Comparison of ENCODE assay signal across 7 mouse cellular contexts in the genomic region with DNA sequence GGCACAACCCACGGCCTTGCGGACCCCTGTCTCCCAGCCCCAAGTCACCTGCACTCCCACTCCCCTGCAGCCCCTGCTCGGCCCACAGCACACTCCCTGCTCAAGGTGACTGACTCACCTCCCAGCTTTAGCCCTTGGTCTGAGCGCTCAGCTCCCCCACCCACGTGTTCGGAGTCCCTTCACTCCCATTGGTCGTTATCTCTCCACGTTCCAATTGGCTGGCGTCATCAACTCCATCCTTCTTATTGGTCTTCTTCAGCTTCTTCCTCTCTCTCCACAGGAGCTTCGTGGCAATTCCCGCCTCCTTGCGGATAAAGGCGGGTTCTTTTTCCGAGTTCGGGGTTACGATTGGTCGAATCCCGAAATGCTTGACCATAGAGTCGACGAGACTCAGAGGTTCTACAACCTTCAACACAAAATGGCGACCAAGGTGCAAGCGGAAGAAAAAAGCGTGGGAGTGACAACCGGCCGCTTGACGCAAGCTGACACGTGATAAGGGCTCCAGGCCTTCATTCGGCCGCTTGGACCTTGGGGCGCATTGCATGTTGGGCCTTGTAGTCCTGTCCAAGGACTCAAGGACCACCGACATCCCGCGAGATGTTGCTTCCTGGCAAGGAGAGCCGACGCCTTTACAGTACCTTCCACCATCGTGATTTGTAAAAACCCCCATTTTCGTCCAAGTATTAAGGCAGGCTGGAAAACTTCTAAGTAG. TPM values are rescaled to one million over a fixed set of nuclear protein-coding genes. Genes with fewer than 3 reads are reported as not detected.
DNase-seq lines count a peak whose midpoint lies in the region; ATAC-seq lines count a peak whose summit lies in the region.

A gene (minus strand): TSS at position 162 of the 712 bp plus-strand sequence.

- no peaks in the 10 kb centered on the region for H3K9me3 ChIP-seq in embryonic facial prominence, embryonic 12.5 days
- no peaks in the 10 kb centered on the region for H3K9me3 ChIP-seq in limb, embryonic 11.5 days (ENCODE audit: control insufficient read depth, low read length)
- H3K9me3 ChIP-seq in midbrain, embryonic 14.5 days (ENCODE audit: control insufficient read depth, low read length), result no peaks in the 10 kb centered on the region

- peak; percentile 96 for ATAC-seq in embryonic facial prominence, embryonic 12.5 days (ENCODE audit: insufficient number of reproducible peaks, insufficient read depth, low FRiP score, low TSS enrichment)
- ATAC-seq in limb, embryonic 11.5 days (ENCODE audit: insufficient number of reproducible peaks, low FRiP score, low TSS enrichment, low read depth), result peak; percentile 98
- peak; percentile 97 for ATAC-seq in midbrain, embryonic 14.5 days (ENCODE audit: low FRiP score, low TSS enrichment)

- WGBS in embryonic facial prominence, embryonic 12.5 days, result under 1% methylated on average over 37 of the region's 37 CpGs
- WGBS in limb, embryonic 11.5 days, result under 1% methylated on average over 37 of the region's 37 CpGs
- under 1% methylated on average over 37 of the region's 37 CpGs for WGBS in midbrain, embryonic 14.5 days

- peak within 1 kb of the TSS; percentile 85 for H3K4me2 ChIP-seq in embryonic facial prominence, embryonic 12.5 days (replicated peaks)
- peak within 1 kb of the TSS; percentile 78 for H3K4me2 ChIP-seq in limb, embryonic 11.5 days (ENCODE audit: low read depth, severe bottlenecking)
- peak within 1 kb of the TSS; percentile 79 for H3K4me2 ChIP-seq in midbrain, embryonic 14.5 days (ENCODE audit: low read length)

- no peaks in the 10 kb centered on the region for H3K27me3 ChIP-seq in embryonic facial prominence, embryonic 12.5 days
- no peaks in the 10 kb centered on the region for H3K27me3 ChIP-seq in limb, embryonic 11.5 days (ENCODE audit: control insufficient read depth, insufficient read depth, low read length)
- H3K27me3 ChIP-seq in midbrain, embryonic 14.5 days (ENCODE audit: control insufficient read depth, insufficient read depth, low read length), result no peaks in the 10 kb centered on the region

- H3K4me1 ChIP-seq in embryonic facial prominence, embryonic 12.5 days, result peaks cover 12% of the 10 kb centered on the region
- 0 out of 2 replicates have a peak, but pooled peaks cover 4% of the 10 kb centered on the region for H3K4me1 ChIP-seq in limb, embryonic 11.5 days (ENCODE audit: control insufficient read depth, insufficient read depth, low read length)
- peaks cover 14% of the 10 kb centered on the region for H3K4me1 ChIP-seq in midbrain, embryonic 14.5 days (ENCODE audit: control insufficient read depth, insufficient read depth, low read length)

- DNase-seq in adrenal gland, postnatal 25 days, result peak; percentile 91
- peak; percentile 100 for DNase-seq in heart, adult 11 months
- peak; percentile 97 for DNase-seq in kidney, adult 18-20 months
- DNase-seq in limb, embryonic 11.5 days (ENCODE audit: low spot score), result peak; percentile 97
- DNase-seq in midbrain, embryonic 14.5 days, result peak; percentile 99
- peak; percentile 91 to 97 for DNase-seq in spleen, adult 18-20 months

- H3K36me3 ChIP-seq in embryonic facial prominence, embryonic 12.5 days, result peaks cover 20% of the 10 kb centered on the region
- H3K36me3 ChIP-seq in limb, embryonic 11.5 days (ENCODE audit: control insufficient read depth, insufficient read depth, low read length), result no peaks in the 10 kb centered on the region; the same call in 1 of the 2 replicates
- peaks cover 17% of the 10 kb centered on the region for H3K36me3 ChIP-seq in midbrain, embryonic 14.5 days (ENCODE audit: control insufficient read depth, insufficient read depth, low read length)

- peak within 1 kb of the TSS; percentile 50; the same call in 1 of the 2 replicates for H3K27ac ChIP-seq in embryonic facial prominence, embryonic 12.5 days
- H3K27ac ChIP-seq in limb, embryonic 11.5 days (replicated peaks; ENCODE audit: low read depth, low read length), result no peak within 1 kb of the TSS
- H3K27ac ChIP-seq in midbrain, embryonic 14.5 days (replicated peaks; ENCODE audit: low read depth, low read length), result peak within 1 kb of the TSS; percentile 75

- peak within 1 kb of the TSS; percentile 85 for H3K4me3 ChIP-seq in embryonic facial prominence, embryonic 12.5 days
- peak within 1 kb of the TSS; percentile 74 for H3K4me3 ChIP-seq in limb, embryonic 11.5 days (ENCODE audit: low read depth, low read length)
- H3K4me3 ChIP-seq in midbrain, embryonic 14.5 days (replicated peaks; ENCODE audit: low read depth, low read length), result peak within 1 kb of the TSS; percentile 73

- peak within 1 kb of the TSS; percentile 81 for H3K9ac ChIP-seq in embryonic facial prominence, embryonic 12.5 days
- peak within 1 kb of the TSS; percentile 66 for H3K9ac ChIP-seq in limb, embryonic 11.5 days (ENCODE audit: low read length)
- H3K9ac ChIP-seq in midbrain, embryonic 14.5 days (replicated peaks; ENCODE audit: low read length), result peak within 1 kb of the TSS; percentile 66

RNA-seq across cellular contexts. Expression of the gene that starts here (rescaled TPM):
- 260 and 278 TPM in 2 replicates for total RNA-seq in adrenal gland, postnatal 25 days (2021)
- polyA plus RNA-seq in embryonic facial prominence, embryonic 12.5 days (2016; fragmentation: Nextera tagmentation; extraction: Ambion mirVana), result 494 and 532 TPM in 2 replicates
- 530 and 535 TPM in 2 replicates for polyA plus RNA-seq in limb, embryonic 11.5 days (2014; fragmentation: Nextera tagmentation; extraction: Ambion mirVana)
- 679 and 959 TPM in 2 replicates for polyA plus RNA-seq in midbrain, embryonic 14.5 days (2014; fragmentation: Nextera tagmentation; extraction: Ambion mirVana)
